Mouse (Mus musculus) large intestine, adult 2 months (tissue): Measurements from ENCODE around the gene Mmp23. TPM values are rescaled to one million over a fixed set of nuclear protein-coding genes. Genes with fewer than 3 reads are reported as not detected.
"Not testable (repeated sequence)": the region's sequence is repeated elsewhere in the genome, so short reads cannot be mapped to it uniquely, and the experiment has no call there.

ENCODE experiments used
- DNase-seq: peaks from one replicate; pipeline ENCODE4 v3.0.0-alpha.2; 2012; ENCODE audit warnings: low read depth, low spot score
- WGBS: fragments of 180-500 bp; shearing (Covaris S2); methylation state at CpG from one replicate; pipeline ENCODE4 v1.1.7; 2018; 5-methylcytosine and 5-hydroxymethylcytosine counted together
- polyA plus RNA-seq: library from polyadenylated mRNA; depleted of rRNA; stranded (reverse); fragments of >200 nt; gene quantifications from 2 replicates; pipeline ENCODE4 v1.2.3, GENCODE M21; 2012; rRNA removed

Mmp23 gene
- polyA plus RNA-seq, result 19.6 and 19.7 TPM in 2 replicates

GRCm38 (mm10) chr4:155653086-155653450 lies at the start of gene Mmp23:
Gene Mmp23 (minus strand): TSS chr4:155653384.
- DNase-seq, result no peak
- WGBS, result 3% methylated on average over 33 of the region's 33 CpGs

GRCm38 (mm10) chr4:155700425-155700824 lies 47.2 kb upstream of the Mmp23 start:
- DNase-seq, result no peak

GRCm38 (mm10) chr4:155696261-155697255 lies 43.4 kb upstream of the Mmp23 start:
- no peak for DNase-seq
- 69% methylated on average over 16 of the region's 16 CpGs for WGBS

DNA sequence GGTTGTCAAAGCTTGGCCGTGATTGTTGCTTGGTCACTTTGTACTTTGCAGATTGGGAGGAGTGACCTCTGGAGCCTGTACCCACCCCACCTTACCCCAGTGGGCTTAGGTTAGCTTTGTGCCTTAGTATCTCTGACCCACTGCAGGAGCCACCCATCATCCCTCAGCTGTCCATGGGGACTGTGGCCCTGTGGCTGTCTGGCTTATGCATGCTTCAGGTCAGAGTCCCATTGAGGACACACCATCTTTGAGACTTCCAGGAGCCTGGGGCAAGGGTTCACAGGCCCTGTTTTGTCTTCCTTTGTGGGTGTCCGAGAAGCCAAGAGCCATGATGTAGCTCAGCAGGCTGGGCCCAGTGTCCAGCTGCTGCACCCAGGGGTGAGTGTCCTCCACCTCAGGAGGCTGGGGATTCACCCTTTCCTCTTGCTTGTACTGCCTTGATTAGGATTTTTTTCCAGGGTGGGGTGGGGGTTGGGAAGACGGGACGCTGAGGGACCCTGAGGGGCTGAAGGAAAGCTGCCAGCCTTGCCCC lies 42.4 kb upstream of the Mmp23 start:
- 75% methylated on average over 4 of the region's 4 CpGs for WGBS
- no peak for DNase-seq

DNA sequence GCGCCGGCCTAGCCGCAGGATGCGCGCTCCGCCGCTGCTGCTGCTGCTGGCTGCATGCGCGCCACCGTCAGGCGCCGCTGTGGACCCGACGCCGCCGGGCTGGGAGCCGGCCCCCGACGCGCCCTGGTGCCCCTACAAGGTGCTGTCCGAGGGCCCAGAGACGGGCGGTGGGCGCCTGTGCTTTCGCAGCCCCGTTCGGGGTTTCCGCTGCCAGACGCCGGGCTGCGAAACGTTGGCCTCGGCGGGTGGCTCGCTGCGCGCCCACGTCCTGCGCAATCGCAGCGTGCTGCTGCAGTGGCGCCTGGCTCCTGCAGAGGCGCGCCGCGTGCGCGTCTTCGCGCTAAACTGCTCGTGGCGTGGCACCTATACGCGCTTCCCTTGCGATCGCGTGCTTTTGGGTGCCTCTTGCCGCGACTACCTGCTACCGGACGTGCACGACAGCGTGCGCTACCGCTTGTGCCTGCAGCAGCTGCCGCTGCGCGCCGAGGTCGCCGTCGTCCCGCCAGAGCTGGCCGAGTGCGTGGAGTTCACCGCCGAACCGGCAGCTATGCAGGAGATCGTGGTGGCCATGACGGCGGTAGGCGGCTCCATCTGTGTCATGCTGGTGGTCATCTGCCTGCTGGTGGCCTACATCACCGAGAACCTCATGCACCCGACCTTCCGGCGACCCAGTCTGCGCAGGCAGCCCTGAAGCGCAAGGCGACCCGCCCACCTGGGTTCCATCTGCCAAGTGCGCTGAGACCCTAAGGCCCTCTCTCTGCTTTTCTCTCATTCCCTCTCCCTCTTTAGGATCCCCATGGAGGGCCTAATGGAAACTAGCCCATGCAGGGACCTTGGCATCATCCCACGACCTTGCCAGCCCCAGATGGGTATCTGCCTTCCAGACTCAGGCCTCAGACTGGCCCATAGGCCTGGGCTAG lies 41.6 kb upstream of the Mmp23 start:
- 2% methylated on average over 92 of the region's 92 CpGs for WGBS
- no peak for DNase-seq

DNA sequence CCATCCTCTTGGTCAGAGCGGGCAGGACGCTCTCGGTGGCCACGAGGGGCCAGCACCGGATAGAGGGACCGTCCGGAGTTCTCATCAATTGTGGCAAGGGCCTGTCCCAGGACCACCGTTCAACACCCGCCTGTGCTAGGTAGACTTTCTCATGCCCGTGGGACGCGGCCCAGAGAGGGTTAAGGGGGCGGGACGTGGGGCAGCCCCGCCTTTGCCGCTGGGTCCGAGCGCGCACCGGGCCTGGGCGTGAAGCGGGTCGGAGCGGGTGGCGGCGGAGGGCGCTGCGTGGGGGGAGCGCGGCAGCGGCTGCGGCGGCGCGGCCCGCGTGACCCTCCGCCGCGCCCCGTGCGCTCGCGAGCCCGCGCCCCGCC lies 40.9 kb upstream of the Mmp23 start, which contains the start of gene Fndc10:
TSS of gene Fndc10 (plus strand) at position 232 of the 371 bp plus-strand sequence.
- no peak for DNase-seq
- under 1% methylated on average over 45 of the region's 47 CpGs for WGBS

GRCm38 (mm10) chr4:155692421-155692820 lies 39.2 kb upstream of the Mmp23 start:
- whole genome bisulfite sequencing, result 98% methylated on average over 3 of the region's 3 CpGs
- DNase-seq, result no peak

DNA sequence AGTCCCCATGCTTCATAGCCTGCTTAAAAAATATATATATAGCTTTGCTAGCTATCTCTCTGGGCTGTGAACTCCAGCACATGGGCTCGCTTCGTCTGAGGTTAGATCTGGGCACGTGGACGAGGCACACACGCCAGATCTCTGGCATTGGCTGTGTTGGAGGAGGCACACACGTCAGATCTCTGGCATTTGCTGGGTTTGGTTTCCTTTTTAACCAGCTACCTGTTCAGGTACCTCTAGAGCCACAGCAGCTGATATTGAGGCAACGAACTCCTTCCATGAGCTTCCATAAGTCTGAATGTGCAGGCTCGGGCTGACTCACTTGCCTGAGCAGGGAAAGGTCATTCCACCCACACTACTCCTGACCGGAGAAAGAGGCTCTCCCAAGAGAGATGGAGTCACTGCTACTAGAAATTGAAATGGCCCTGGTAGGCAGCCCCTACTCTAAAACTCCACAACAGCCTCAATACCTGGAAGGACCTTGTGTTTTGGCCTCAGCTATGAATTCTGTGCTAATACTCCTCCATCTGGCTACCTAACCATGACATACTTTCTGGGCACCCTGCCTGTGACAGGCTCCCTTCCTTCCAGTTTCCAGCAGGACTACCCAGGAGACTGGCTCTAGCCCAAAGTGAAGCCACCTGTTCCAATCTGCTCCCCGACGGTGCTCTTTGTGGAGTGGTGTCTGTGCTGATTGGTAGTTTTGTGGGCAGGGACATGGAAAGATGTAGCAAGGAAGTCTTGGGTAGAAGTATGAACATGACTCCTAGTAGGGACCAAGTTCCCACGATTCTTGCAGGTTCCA lies 37.6 kb upstream of the Mmp23 start:
- WGBS, result 77% methylated on average over 12 of the region's 12 CpGs
- DNase-seq, result no peak

DNA sequence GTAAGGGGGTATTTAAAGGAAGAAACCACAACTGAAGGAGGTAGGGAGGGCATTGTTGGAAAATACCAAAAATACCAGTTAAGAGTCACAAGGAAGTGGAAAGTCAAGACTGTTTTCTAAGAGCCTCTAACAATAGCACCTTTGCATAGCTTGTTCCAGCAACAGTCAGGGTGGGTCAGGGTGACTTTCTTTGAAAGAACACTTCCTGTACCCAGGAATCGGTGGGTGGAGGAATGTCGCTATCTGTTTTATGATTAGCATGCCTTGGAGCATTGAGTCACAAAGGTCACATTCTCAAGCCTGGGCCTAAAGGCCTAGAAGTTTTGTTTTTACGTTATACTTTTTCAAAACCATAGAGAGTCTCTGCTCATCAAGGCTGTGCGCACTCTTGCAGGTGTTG lies 34.6 kb upstream of the Mmp23 start:
- 43% methylated on average over 4 of the region's 4 CpGs for WGBS
- not testable (repeated sequence) for DNase-seq

DNA sequence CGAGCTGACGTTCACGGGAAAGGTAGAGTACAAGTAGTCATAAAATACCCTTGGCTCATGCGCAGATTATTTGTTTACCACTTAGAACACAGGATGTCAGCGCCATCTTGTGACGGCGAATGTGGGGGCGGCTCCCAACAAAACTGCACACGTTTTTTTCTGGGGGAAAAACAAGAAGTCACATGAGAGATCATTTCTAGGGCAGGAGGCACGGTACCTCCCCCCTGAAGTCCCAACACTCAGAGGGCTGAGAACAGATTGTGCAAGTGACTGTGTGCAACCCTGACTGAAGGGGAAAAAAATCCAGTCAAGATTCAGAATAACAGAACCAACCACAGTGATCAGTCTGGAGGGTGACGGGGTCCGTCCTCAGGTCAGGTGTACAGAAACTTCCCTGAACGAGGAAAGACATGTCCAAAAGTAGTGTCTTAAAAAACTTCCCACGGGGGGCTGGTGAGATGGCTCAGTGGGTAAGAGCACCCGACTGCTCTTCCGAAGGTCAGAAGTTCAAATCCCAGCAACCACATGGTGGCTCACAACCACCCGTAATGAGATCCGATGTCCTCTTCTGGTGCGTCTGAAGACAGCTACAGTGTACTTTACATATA lies 30.6 kb upstream of the Mmp23 start:
- DNase-seq, result not testable (repeated sequence)
- WGBS, result 88% methylated on average over 16 of the region's 19 CpGs

DNA sequence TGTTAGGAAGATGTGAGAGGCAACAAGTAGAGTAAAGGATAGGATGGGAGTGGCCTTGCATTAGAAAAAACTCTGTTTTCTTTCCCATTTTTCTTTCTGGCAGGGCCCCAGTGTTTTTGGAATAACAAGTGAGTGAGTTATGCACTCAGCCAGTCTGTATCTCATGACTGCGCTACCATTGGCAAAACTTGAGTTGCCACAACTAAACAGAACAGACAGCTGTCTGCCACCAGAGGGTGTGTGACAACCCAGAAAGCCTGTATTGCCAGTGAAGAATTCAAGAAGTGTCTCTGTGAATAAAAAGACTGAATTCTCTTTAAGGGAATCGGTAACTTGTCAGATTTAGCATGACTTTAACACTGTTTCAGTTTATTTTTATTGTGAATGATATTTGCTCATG lies 22.8 kb upstream of the Mmp23 start:
- DNase-seq, result no peak
- 51% methylated on average over 2 of the region's 2 CpGs for WGBS

- DNase-seq, result no peak
- 73% methylated on average over 2 of the region's 2 CpGs for WGBS
These were observed 18.9 kb upstream of the Mmp23 start for GRCm38 (mm10) chr4:155672082-155672481.

DNA sequence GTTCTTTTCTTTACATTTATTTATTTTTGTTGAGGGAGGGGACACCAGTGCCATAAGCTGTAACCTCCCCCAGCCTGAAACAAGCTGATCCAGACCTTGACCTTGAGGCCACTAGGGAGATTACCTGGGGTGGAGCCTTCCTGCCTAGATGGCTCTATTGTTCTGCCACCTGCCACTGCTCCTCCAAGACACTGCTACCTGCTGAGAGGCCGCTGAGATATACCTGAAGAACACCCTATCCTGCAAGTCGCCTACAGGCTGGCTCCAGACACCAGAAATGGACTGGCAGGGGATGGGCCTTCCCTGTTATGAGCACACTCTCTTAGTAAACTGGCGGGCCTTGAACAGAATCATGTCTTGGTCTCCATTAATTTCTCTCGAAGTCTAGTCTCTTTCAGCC lies 17.1 kb upstream of the Mmp23 start:
- DNase-seq, result not testable (repeated sequence)
- 50% methylated on average over 4 of the region's 4 CpGs for WGBS

- WGBS, result 1% methylated on average over 8 of the region's 8 CpGs
- no peak for DNase-seq
These were observed 16.5 kb upstream of the Mmp23 start for GRCm38 (mm10) chr4:155669598-155670075.

- under 1% methylated on average over 73 of the region's 73 CpGs for WGBS
- DNase-seq, result peak; percentile 96
These were observed 15.8 kb upstream of the Mmp23 start, which contains the start of gene Mib2 for GRCm38 (mm10) chr4:155668689-155669597. Gene Mib2 (minus strand): TSS chr4:155669198.

DNA sequence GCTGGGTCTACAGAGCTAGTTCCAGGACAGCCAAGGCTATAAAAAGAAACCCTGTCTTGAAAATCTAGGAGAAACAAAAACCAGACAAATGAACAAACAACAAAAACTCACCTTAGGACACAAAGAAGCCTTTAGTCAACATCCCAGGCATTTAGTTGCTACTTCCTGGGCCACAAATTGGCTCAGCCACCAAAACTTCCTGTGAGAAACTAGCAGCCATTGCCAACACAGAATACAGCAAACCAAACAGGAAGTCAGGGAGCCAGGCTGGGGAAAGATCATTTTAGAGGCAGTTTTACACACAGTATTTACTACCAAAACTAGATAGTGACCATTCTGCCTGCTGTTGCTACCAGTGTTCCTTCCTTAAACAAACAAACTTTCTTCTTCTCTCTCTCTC lies 13.7 kb upstream of the Mmp23 start:
- DNase-seq, result no peak

GRCm38 (mm10) chr4:155660641-155661040 lies 7.5 kb upstream of the Mmp23 start:
- DNase-seq, result no peak
- WGBS, result 75% methylated on average over 12 of the region's 12 CpGs

- 94% methylated on average over 10 of the region's 10 CpGs for WGBS
- no peak for DNase-seq
These were observed 5.8 kb upstream of the Mmp23 start for GRCm38 (mm10) chr4:155658961-155659360.
